Mouse (Mus musculus) kidney, embryonic 14.5 days (tissue): ENCODE measurements around the gene Acot9. TPM values are rescaled to one million over a fixed set of nuclear protein-coding genes. Genes with fewer than 3 reads are reported as not detected.

Experiments used
- ATAC-seq: fragments of 200-750 bp; cut with Nextera tagmentation; 2 replicates; pipeline ENCODE4 v1.8.0; 2017; ENCODE audit warnings: moderate number of reproducible peaks, mild to moderate bottlenecking, moderate TSS enrichment, moderate library complexity; ENCODE audit not compliant: low FRiP score, low TSS enrichment
- H3K27ac ChIP-seq: fragments of 300-500 bp; sonication (generic); 2 replicates; pipeline ENCODE4 v1.5.1; 2014; ENCODE audit warnings: low read depth, mild to moderate bottlenecking, low read length, moderate library complexity, mixed read lengths
- H3K27me3 ChIP-seq: fragments of 300-500 bp; sonication (generic); 2 replicates; pipeline ENCODE4 v1.6.1; 2014; ENCODE audit warnings: mild to moderate bottlenecking, low read length; ENCODE audit not compliant: control insufficient read depth, insufficient read depth
- H3K36me3 ChIP-seq: fragments of 300-500 bp; sonication (generic); 2 replicates; pipeline ENCODE4 v1.6.1; 2014; ENCODE audit warnings: low read length, mixed read lengths; ENCODE audit not compliant: control insufficient read depth, insufficient read depth
- H3K4me1 ChIP-seq: fragments of 300-500 bp; sonication (generic); 2 replicates; pipeline ENCODE4 v1.6.1; 2014; ENCODE audit warnings: low read length, mixed read lengths; ENCODE audit not compliant: control insufficient read depth, insufficient read depth
- H3K4me2 ChIP-seq: fragments of 300-500 bp; sonication (generic); replicated peaks from 2 replicates; pipeline ENCODE4 v1.6.1; 2014; ENCODE audit warnings: low read depth, mild to moderate bottlenecking, low read length
- H3K4me3 ChIP-seq: fragments of 300-500 bp; sonication (generic); 2 replicates; pipeline ENCODE4 v1.5.1; 2014; ENCODE audit warnings: mild to moderate bottlenecking, low read length
- H3K9ac ChIP-seq: fragments of 300-500 bp; sonication (generic); 2 replicates; pipeline ENCODE4 v1.6.1; 2014; ENCODE audit warnings: low read depth, mild to moderate bottlenecking, low read length, moderate library complexity
- H3K9me3 ChIP-seq: fragments of 300-500 bp; sonication (generic); 2 replicates; pipeline ENCODE4 v1.6.1; 2016; ENCODE audit warnings: low read length; ENCODE audit not compliant: control insufficient read depth
- WGBS: fragments of 180-500 bp; shearing (Covaris S2); extraction: QIAGEN DNeasy Blood & Tissue Kit; methylation state at CpG from one replicate; pipeline ENCODE4 v1.1.7; 2014; 5-methylcytosine and 5-hydroxymethylcytosine counted together
- polyA plus RNA-seq: library from polyadenylated mRNA; unstranded; fragments of >200 nt; fragmentation: Nextera tagmentation; extraction: Ambion mirVana; gene quantifications from 2 replicates; pipeline ENCODE4 v1.2.1, GENCODE M21; 2014

Acot9 gene
- polyA plus RNA-seq, 1 experiment from 2014 or later = 31.8 TPM

- Histone ChIP-seq H3K4me1 (no peaks in the 10 kb centered on the region), H3K4me3 (no peak overlapping the region), H3K27me3 (no peaks in the 10 kb centered on the region), H3K9me3 (no peaks in the 10 kb centered on the region), H3K9ac (no peak overlapping the region), H3K4me2 (no peak overlapping the region), H3K27ac (no peak overlapping the region), H3K36me3 (no peaks in the 10 kb centered on the region)
- WGBS = 30% methylated on average over 1 of the region's 1 CpGs
- ATAC-seq = peak; percentile 28; the same call in 1 of the 2 replicates
Measured at GRCm38 (mm10) chrX:155280427-155281044, 18.3 kb downstream of the Acot9 start.

- WGBS = 89% methylated on average over 2 of the region's 2 CpGs
- Histone ChIP-seq H3K36me3 (no peaks in the 10 kb centered on the region), H3K9me3 (no peaks in the 10 kb centered on the region), H3K4me1 (no peaks in the 10 kb centered on the region), H3K27ac (no peak overlapping the region), H3K4me2 (no peak overlapping the region), H3K27me3 (no peaks in the 10 kb centered on the region), H3K9ac (no peak overlapping the region), H3K4me3 (no peak overlapping the region)
- no peak for ATAC-seq
Measured at GRCm38 (mm10) chrX:155306390-155306789, 44.1 kb downstream of the Acot9 start.

- H3K27me3 ChIP-seq = no peaks in the 10 kb centered on the region
- H3K9ac ChIP-seq = no peak overlapping the region
- no peak overlapping the region for H3K4me2 ChIP-seq
- H3K27ac ChIP-seq = no peak overlapping the region
- H3K9me3 ChIP-seq = no peaks in the 10 kb centered on the region
- 0 out of 2 replicates have a peak, but pooled peaks have one; percentile 62 for ATAC-seq
- H3K36me3 ChIP-seq = no peaks in the 10 kb centered on the region
- H3K4me3 ChIP-seq = no peak overlapping the region
- no peaks in the 10 kb centered on the region for H3K4me1 ChIP-seq
- 44% methylated on average over 4 of the region's 4 CpGs for WGBS
Measured at GRCm38 (mm10) chrX:155318005-155318404, 55.8 kb downstream of the Acot9 start.

- H3K27me3 ChIP-seq = no peaks in the 10 kb centered on the region
- peak overlapping the region; percentile 69; the same call in 1 of the 2 replicates for H3K27ac ChIP-seq
- no peak for ATAC-seq
- H3K36me3 ChIP-seq = peaks cover 6% of the 10 kb centered on the region; the same call in 1 of the 2 replicates
- H3K4me2 ChIP-seq = peak overlapping the region; percentile 42
- H3K4me1 ChIP-seq = no peaks in the 10 kb centered on the region
- H3K9ac ChIP-seq = peak overlapping the region; percentile 67
- H3K4me3 ChIP-seq = peak overlapping the region; percentile 55
- no peaks in the 10 kb centered on the region for H3K9me3 ChIP-seq
- 36% methylated on average over 7 of the region's 7 CpGs for WGBS
Measured at GRCm38 (mm10) chrX:155337567-155337904, 75.3 kb downstream of the Acot9 start.

- Histone ChIP-seq H3K4me3 (peak overlapping the region; percentile 55), H3K36me3 (no peaks in the 10 kb centered on the region; the same call in 1 of the 2 replicates), H3K4me1 (no peaks in the 10 kb centered on the region), H3K9me3 (no peaks in the 10 kb centered on the region), H3K27me3 (no peaks in the 10 kb centered on the region), H3K9ac (peak overlapping the region; percentile 67), H3K4me2 (peak overlapping the region; percentile 42), H3K27ac (peak overlapping the region; percentile 69; the same call in 1 of the 2 replicates)
- 22% methylated on average over 49 of the region's 49 CpGs for WGBS
- ATAC-seq = peak; percentile 99
Measured at GRCm38 (mm10) chrX:155337905-155338721, 75.9 kb downstream of the Acot9 start.

GRCm38 (mm10) chrX:155340654-155341053 is 78.4 kb downstream of the Acot9 start, which contains the start of gene Prdx4:
Prdx4 (minus strand) TSS chrX:155340754.
- H3K9ac ChIP-seq = no peak within 1 kb of the TSS
- H3K9me3 ChIP-seq = no peaks in the 10 kb centered on the region
- no peaks in the 10 kb centered on the region for H3K36me3 ChIP-seq
- no peak within 1 kb of the TSS for H3K4me2 ChIP-seq
- H3K4me1 ChIP-seq = no peaks in the 10 kb centered on the region
- H3K27ac ChIP-seq = no peak within 1 kb of the TSS
- H3K27me3 ChIP-seq = no peaks in the 10 kb centered on the region
- H3K4me3 ChIP-seq = no peak within 1 kb of the TSS
- ATAC-seq = no peak

- Histone ChIP-seq H3K36me3 (no peaks in the 10 kb centered on the region), H3K9ac (no peak overlapping the region), H3K9me3 (no peaks in the 10 kb centered on the region), H3K4me2 (no peak overlapping the region), H3K4me3 (no peak overlapping the region), H3K4me1 (no peaks in the 10 kb centered on the region), H3K27me3 (no peaks in the 10 kb centered on the region), H3K27ac (no peak overlapping the region)
- no peak for ATAC-seq
- 86% methylated on average over 2 of the region's 2 CpGs for WGBS
Measured at GRCm38 (mm10) chrX:155346249-155346648, 84.0 kb downstream of the Acot9 start.
